In the genomic region with DNA sequence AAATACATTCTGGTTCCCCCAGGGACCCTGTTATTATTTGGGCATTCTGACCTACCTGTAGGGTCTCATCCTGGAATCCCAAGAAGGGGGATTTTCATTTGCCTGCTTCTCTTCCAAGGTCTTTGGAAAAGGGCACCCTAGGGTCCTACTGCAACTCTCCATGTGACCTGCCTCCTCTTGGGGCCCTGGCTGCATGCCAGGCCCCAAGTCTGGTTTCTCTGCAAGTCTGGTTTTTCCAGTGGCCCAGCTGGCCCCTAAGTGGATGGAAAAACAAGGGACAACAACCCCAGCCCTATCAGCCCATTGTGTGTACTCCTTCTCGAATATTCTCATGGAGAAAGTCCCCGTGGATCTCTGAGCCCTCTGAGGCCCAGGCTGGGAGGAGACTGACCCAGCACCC, we compare ENCODE assay signal across 10 mouse cellular contexts. TPM values are rescaled to one million over a fixed set of nuclear protein-coding genes. Genes with fewer than 3 reads are reported as not detected.
A peak's percentile ranks its signal among the peaks of the same experiment; 100 is the strongest.
DNase-seq lines count a peak whose midpoint lies in the region; ATAC-seq and TF ChIP-seq lines count a peak whose summit lies in the region.
"Had no signal": no experiment of that assay in that cellular context is flagged by ENCODE, and none has a peak within 500 bp of the region (broad histone marks: within the 10 kb centered on the region; RNA-seq: fewer than 3 reads in every experiment).

No protein-coding gene starts in this region.

- H3K4me1 ChIP-seq in heart, embryonic 13.5 days: peaks cover 22% of the 10 kb centered on the region
- H3K4me1 ChIP-seq in G1E (ENCODE audit: insufficient read depth, low read depth, low read length): peaks cover 74% of the 10 kb centered on the region
- H3K4me1 ChIP-seq in hindbrain, embryonic 13.5 days (replicated peaks): peaks cover 17% of the 10 kb centered on the region
- H3K4me1 ChIP-seq in liver, postnatal 0 days (ENCODE audit: insufficient read depth): peaks cover 42% of the 10 kb centered on the region

- ATAC-seq in heart, embryonic 13.5 days (ENCODE audit: extremely low read depth, insufficient number of reproducible peaks, low FRiP score, low TSS enrichment): no peak
- ATAC-seq in G1E (ENCODE audit: extremely low read depth, insufficient number of reproducible peaks, low FRiP score, poor library complexity, severe bottlenecking): no peak
- ATAC-seq in hindbrain, embryonic 13.5 days (ENCODE audit: low FRiP score): no peak
- no peak for ATAC-seq in liver, postnatal 0 days

- WGBS in heart, embryonic 13.5 days: 49% methylated on average over 2 of the region's 2 CpGs
- 60% methylated on average over 2 of the region's 2 CpGs for WGBS in hindbrain, embryonic 13.5 days
- 52% methylated on average over 2 of the region's 2 CpGs for WGBS in liver, postnatal 0 days (ENCODE audit: insufficient replicate concordance)

- no peaks in the 10 kb centered on the region for H3K36me3 ChIP-seq in heart, embryonic 13.5 days
- peaks cover 36% of the 10 kb centered on the region for H3K36me3 ChIP-seq in G1E (replicated peaks)
- 0 out of 2 replicates have a peak, but pooled peaks cover 3% of the 10 kb centered on the region for H3K36me3 ChIP-seq in hindbrain, embryonic 13.5 days
- H3K36me3 ChIP-seq in liver, postnatal 0 days (replicated peaks; ENCODE audit: insufficient read depth, low read length): peaks cover 14% of the 10 kb centered on the region

- peak overlapping the region; percentile 81; the same call in 1 of the 2 replicates for H3K9ac ChIP-seq in heart, embryonic 13.5 days
- H3K9ac ChIP-seq in hindbrain, embryonic 13.5 days: peak overlapping the region; percentile 68; the same call in 1 of the 2 replicates
- H3K9ac ChIP-seq in liver, postnatal 0 days (replicated peaks): peak overlapping the region; percentile 79

- no peak for DNase-seq in heart, adult 8-10 months (ENCODE audit: low spot score)
- no peak for DNase-seq in G1E (ENCODE audit: low spot score)
- no peak for DNase-seq in liver, postnatal 0 days
- DNase-seq in left cerebral cortex, adult 9 months (ENCODE audit: low spot score in 2 of 2): no peak
- no peak for DNase-seq in right cerebral cortex, adult 2 months (ENCODE audit: low spot score in 2 of 2)
- no peak for DNase-seq in thymus, postnatal 14 days
- DNase-seq: adrenal gland, postnatal 25 days; kidney, adult 9 months had no signal

- peak overlapping the region; percentile 57 for H3K4me3 ChIP-seq in heart, embryonic 13.5 days
- H3K4me3 ChIP-seq in G1E (ENCODE audit: low read depth, low read length): peak overlapping the region; percentile 75; the same call in 1 of the 2 replicates
- peak overlapping the region; percentile 46; the same call in 1 of the 2 replicates for H3K4me3 ChIP-seq in hindbrain, embryonic 13.5 days
- H3K4me3 ChIP-seq in liver, postnatal 0 days (ENCODE audit: low read depth, low read length): peak overlapping the region; percentile 59

- TF ChIP-seq EP300 in liver, postnatal 0 days (IDR thresholded peaks at IDR 0.05; ENCODE audit: low read depth): no peak

- peaks cover 66% of the 10 kb centered on the region for H3K27me3 ChIP-seq in heart, embryonic 13.5 days (replicated peaks)
- no peaks in the 10 kb centered on the region for H3K27me3 ChIP-seq in G1E (ENCODE audit: insufficient read depth, low read length)
- peaks cover 46% of the 10 kb centered on the region for H3K27me3 ChIP-seq in hindbrain, embryonic 13.5 days
- H3K27me3 ChIP-seq in liver, postnatal 0 days (ENCODE audit: insufficient read depth, low read length): no peaks in the 10 kb centered on the region

- no peak overlapping the region for H3K27ac ChIP-seq in heart, embryonic 13.5 days (replicated peaks)
- no peak overlapping the region for H3K27ac ChIP-seq in hindbrain, embryonic 13.5 days
- peak overlapping the region; percentile 97 for H3K27ac ChIP-seq in liver, postnatal 0 days (ENCODE audit: low read depth)

- TF ChIP-seq CTCF in G1E (IDR thresholded peaks at IDR 0.05; ENCODE audit: low read depth, low read length): no peak
- no peak for TF ChIP-seq CTCF in liver, postnatal 0 days (IDR thresholded peaks at IDR 0.05; ENCODE audit: low read depth)

- H3K9me3 ChIP-seq in heart, embryonic 13.5 days: no peaks in the 10 kb centered on the region
- H3K9me3 ChIP-seq in G1E (replicated peaks): no peaks in the 10 kb centered on the region
- no peaks in the 10 kb centered on the region for H3K9me3 ChIP-seq in hindbrain, embryonic 13.5 days
- no peaks in the 10 kb centered on the region for H3K9me3 ChIP-seq in liver, postnatal 0 days (ENCODE audit: low read length)

- H3K4me2 ChIP-seq in heart, embryonic 13.5 days: peak overlapping the region; percentile 95
- no peak overlapping the region for H3K4me2 ChIP-seq in hindbrain, embryonic 13.5 days
- peak overlapping the region; percentile 94 for H3K4me2 ChIP-seq in liver, postnatal 0 days (ENCODE audit: low read depth, low read length)

RNA-seq across cellular contexts. Expression of a gene that starts 1.1 kb away (rescaled TPM):
- polyA plus RNA-seq in heart, embryonic 13.5 days (2015; fragmentation: Nextera tagmentation; extraction: Ambion mirVana): 2.6 and 4.4 TPM in 2 replicates
- 1 to 10 TPM; 3.1 to 7.6 (median 5.0) TPM for total RNA-seq in heart, adult 8-10 months (2022)
- total RNA-seq in G1E (2014; fragmentation: Nextera tagmentation) (72.8 and 85.9 TPM in 2 replicates), G1E (2017) (1.0 and 1.3 TPM in 2 replicates)
- 49.5 and 65.3 TPM in 2 replicates for polyA plus RNA-seq in G1E (2012)
- 3.1 and 3.5 TPM in 2 replicates for polyA plus RNA-seq in hindbrain, embryonic 13.5 days (2015; fragmentation: Nextera tagmentation; extraction: Ambion mirVana)
- polyA plus RNA-seq in liver, postnatal 0 days (2015; fragmentation: Nextera tagmentation; extraction: Ambion mirVana): 167 and 174 TPM in 2 replicates

RNA-seq across cellular contexts. Expression of a gene that starts 1.6 kb away (rescaled TPM):
- 1.8 and 2.1 TPM in 2 replicates for polyA plus RNA-seq in heart, embryonic 13.5 days (2015; fragmentation: Nextera tagmentation; extraction: Ambion mirVana)
- total RNA-seq in heart, adult 8-10 months (2022): 1 to 10 TPM; 1.7 to 3.1 (median 2.7) TPM
- total RNA-seq in G1E (2014; fragmentation: Nextera tagmentation) (4.8 and 6.7 TPM in 2 replicates), G1E (2017) (0.87 and 1.1 TPM in 2 replicates)
- polyA plus RNA-seq in G1E (2012): 12.4 and 14.2 TPM in 2 replicates
- polyA plus RNA-seq in hindbrain, embryonic 13.5 days (2015; fragmentation: Nextera tagmentation; extraction: Ambion mirVana): 1.9 and 2.5 TPM in 2 replicates
- polyA plus RNA-seq in liver, postnatal 0 days (2015; fragmentation: Nextera tagmentation; extraction: Ambion mirVana): 5.6 TPM in 2 replicates

RNA-seq across cellular contexts. Expression of a gene that starts 10.6 kb away (rescaled TPM):
- polyA plus RNA-seq in heart, embryonic 13.5 days (2015; fragmentation: Nextera tagmentation; extraction: Ambion mirVana): 36.0 and 36.6 TPM in 2 replicates
- 10 to 100 TPM; 14.3 to 19.8 (median 16.3) TPM for total RNA-seq in heart, adult 8-10 months (2022)
- total RNA-seq in G1E (2014; fragmentation: Nextera tagmentation) (17.2 and 17.6 TPM in 2 replicates), G1E (2017) (27.0 and 31.2 TPM in 2 replicates)
- polyA plus RNA-seq in G1E (2012): 92.5 and 108 TPM in 2 replicates
- 28.5 and 29.1 TPM in 2 replicates for polyA plus RNA-seq in hindbrain, embryonic 13.5 days (2015; fragmentation: Nextera tagmentation; extraction: Ambion mirVana)
- 25.5 and 27.4 TPM in 2 replicates for polyA plus RNA-seq in liver, postnatal 0 days (2015; fragmentation: Nextera tagmentation; extraction: Ambion mirVana)

RNA-seq across cellular contexts. Expression of a gene that starts 17.3 kb away (rescaled TPM):
- 6.5 and 8.3 TPM in 2 replicates for polyA plus RNA-seq in heart, embryonic 13.5 days (2015; fragmentation: Nextera tagmentation; extraction: Ambion mirVana)
- 100 to 1,000 TPM in 2 of 4 experiments, 10 to 100 TPM in 2; 87.9 to 109 (median 99.6) TPM for total RNA-seq in heart, adult 8-10 months (2022)
- 16.9 and 17.5 TPM in 2 replicates for total RNA-seq in G1E (2014; fragmentation: Nextera tagmentation)
- total RNA-seq in G1E (2017): 5.4 and 8.0 TPM in 2 replicates
- polyA plus RNA-seq in G1E (2012): 33.4 and 37.9 TPM in 2 replicates
- polyA plus RNA-seq in hindbrain, embryonic 13.5 days (2015; fragmentation: Nextera tagmentation; extraction: Ambion mirVana): 0.42 and 0.66 TPM in 2 replicates
- polyA plus RNA-seq in liver, postnatal 0 days (2015; fragmentation: Nextera tagmentation; extraction: Ambion mirVana): 1.5 and 1.8 TPM in 2 replicates

RNA-seq across cellular contexts. Expression of a gene that starts 25.4 kb away (rescaled TPM):
- polyA plus RNA-seq in heart, embryonic 13.5 days (2015; fragmentation: Nextera tagmentation; extraction: Ambion mirVana): not detected in 2 replicates
- total RNA-seq in heart, adult 8-10 months (2022): 1 to 10 TPM in 2 of 4 experiments, under 1 TPM in 2; 0.91 to 1.3 (median 1.1) TPM
- total RNA-seq in G1E (2014; fragmentation: Nextera tagmentation) (not detected in 2 replicates), G1E (2017) (0.12 TPM in 1 of 2 replicates, not detected in the other)
- polyA plus RNA-seq in G1E (2012): not detected in 2 replicates
- polyA plus RNA-seq in hindbrain, embryonic 13.5 days (2015; fragmentation: Nextera tagmentation; extraction: Ambion mirVana): 1.2 and 1.7 TPM in 2 replicates
- 0.08 and 0.20 TPM in 2 replicates for polyA plus RNA-seq in liver, postnatal 0 days (2015; fragmentation: Nextera tagmentation; extraction: Ambion mirVana)
